Mouse (Mus musculus): ENCODE measurements around the gene Specc1.

DNA sequence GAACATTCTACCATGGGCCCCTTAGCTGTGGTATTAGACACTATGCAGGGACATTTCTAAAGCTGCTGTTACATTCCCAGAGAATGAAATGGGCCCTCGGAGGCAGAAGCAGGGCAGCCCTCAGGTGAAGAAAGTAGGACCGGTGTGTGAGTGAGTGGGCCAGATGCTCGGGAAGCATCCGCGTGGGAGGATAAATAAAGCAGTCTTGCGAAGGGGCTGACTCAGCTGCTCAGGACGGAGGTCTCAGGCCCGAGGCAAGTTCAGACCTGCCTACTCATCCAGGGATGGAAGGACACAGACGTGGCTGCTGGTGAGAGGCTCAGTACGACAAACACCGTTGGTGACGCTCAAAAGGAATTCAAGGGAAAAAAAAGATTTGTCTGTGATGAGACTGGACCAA is 312.5 kb downstream of the Specc1 start:
- TF ChIP-seq CTCF (IDR thresholded peaks at IDR 0.05; ENCODE audit: extremely low read depth, insufficient read depth, insufficient read length, insufficient replicate concordance) (no peak), POLR2A (IDR thresholded peaks at IDR 0.05; ENCODE audit: low read depth, low read length) (no peak)

All from spleen, adult 2 months (tissue).